Mouse (Mus musculus): ENCODE measurements around the gene Olfr968. TPM values are rescaled to one million over a fixed set of nuclear protein-coding genes. Genes with fewer than 3 reads are reported as not detected.

Olfr968 gene
- not detected in 2 replicates for polyA plus RNA-seq (2015; fragmentation: Nextera tagmentation; extraction: Ambion mirVana)

DNA sequence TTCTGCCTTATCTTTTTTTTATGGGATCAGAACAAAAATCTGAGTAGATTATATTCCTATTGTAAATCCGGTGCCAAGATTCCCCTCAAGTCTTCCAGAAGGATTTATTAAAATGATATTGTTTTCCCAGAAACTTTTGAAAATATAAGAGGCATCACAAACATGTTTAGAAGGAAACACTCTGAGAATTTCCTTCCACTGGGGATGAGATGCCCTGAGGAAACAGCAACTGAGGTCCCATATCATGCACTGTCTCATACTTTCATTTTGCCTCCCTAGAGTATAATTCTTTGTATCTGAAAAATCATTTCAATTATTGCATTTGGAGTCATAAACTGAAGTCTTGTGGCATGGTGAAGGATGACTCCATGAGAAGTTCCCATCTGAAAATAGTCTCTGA, at the start of gene Olfr968:
TSS of gene Olfr968 (minus strand) at position 101 of the 400 bp plus-strand sequence.
- H3K27me3 ChIP-seq: no peaks in the 10 kb centered on the region
- no peak within 1 kb of the TSS for H3K27ac ChIP-seq
- H3K36me3 ChIP-seq: no peaks in the 10 kb centered on the region
- H3K9me3 ChIP-seq: no peaks in the 10 kb centered on the region
- no peak for ATAC-seq (ENCODE audit: borderline replicate concordance, extremely low read depth, low FRiP score, low TSS enrichment)
- 69% methylated on average over 1 of the region's 1 CpGs for WGBS
- H3K4me2 ChIP-seq: no peak within 1 kb of the TSS
- H3K4me3 ChIP-seq: no peak within 1 kb of the TSS
- H3K9ac ChIP-seq: no peak within 1 kb of the TSS
- no peaks in the 10 kb centered on the region for H3K4me1 ChIP-seq

- Histone ChIP-seq H3K27me3 (no peaks in the 10 kb centered on the region), H3K27ac (no peak within 1 kb of the TSS), H3K9ac (no peak within 1 kb of the TSS), H3K4me2 (no peak within 1 kb of the TSS), H3K36me3 (no peaks in the 10 kb centered on the region), H3K4me3 (no peak within 1 kb of the TSS), H3K4me1 (no peaks in the 10 kb centered on the region), H3K9me3 (no peaks in the 10 kb centered on the region)
- no peak for ATAC-seq (ENCODE audit: borderline replicate concordance, extremely low read depth, low FRiP score, low TSS enrichment)
- WGBS: 66% methylated on average over 4 of the region's 4 CpGs
Observed at GRCm38 (mm10) chr9:39808560-39808959, 25.5 kb upstream of the Olfr968 start, which contains the start of gene Olfr970. TSS of gene Olfr970 (plus strand) at chr9:39808860.

GRCm38 (mm10) chr9:39790558-39790957, 7.5 kb upstream of the Olfr968 start, which contains the start of gene Olfr969:
TSS of gene Olfr969 (plus strand) at chr9:39790945.
- 68% methylated on average over 2 of the region's 2 CpGs for WGBS
- no peaks in the 10 kb centered on the region for H3K9me3 ChIP-seq

DNA sequence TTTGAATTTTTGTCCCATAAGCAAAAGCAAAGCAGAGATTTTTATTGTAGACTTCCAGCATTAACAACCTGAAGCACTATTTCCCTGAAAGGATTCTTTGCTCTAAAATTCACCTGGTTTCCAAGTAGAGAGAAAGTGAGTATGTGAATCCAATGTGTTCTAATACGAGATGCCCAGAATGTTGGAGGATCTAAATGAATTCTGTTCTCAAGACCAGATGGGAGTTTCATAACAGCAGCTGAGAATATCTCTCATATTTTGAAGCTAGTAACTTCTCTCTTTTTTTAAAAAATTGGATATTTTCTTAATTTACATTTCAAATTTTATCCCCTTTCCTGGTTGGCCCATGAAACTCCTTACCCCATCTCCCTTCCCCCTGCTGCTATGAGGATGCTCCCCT, 36.6 kb downstream of the Olfr968 start:
- ATAC-seq (ENCODE audit: borderline replicate concordance, extremely low read depth, low FRiP score, low TSS enrichment): no peak
- H3K9me3 ChIP-seq: no peaks in the 10 kb centered on the region
- H3K27ac ChIP-seq: no peak overlapping the region
- no peak overlapping the region for H3K4me3 ChIP-seq
- no peak overlapping the region for H3K9ac ChIP-seq
- 85% methylated on average over 1 of the region's 1 CpGs for WGBS
- H3K4me2 ChIP-seq: no peak overlapping the region
- no peaks in the 10 kb centered on the region for H3K27me3 ChIP-seq
- H3K36me3 ChIP-seq: no peaks in the 10 kb centered on the region
- no peaks in the 10 kb centered on the region for H3K4me1 ChIP-seq

More at GRCm38 (mm10) chr9:39790558-39790957, 7.5 kb upstream of the Olfr968 start, which contains the start of gene Olfr969:
- Histone ChIP-seq H3K9ac (no peak within 1 kb of the TSS), H3K4me1 (no peaks in the 10 kb centered on the region), H3K36me3 (no peaks in the 10 kb centered on the region), H3K4me2 (no peak within 1 kb of the TSS), H3K27ac (no peak within 1 kb of the TSS), H3K27me3 (no peaks in the 10 kb centered on the region), H3K4me3 (no peak within 1 kb of the TSS)
- ATAC-seq (ENCODE audit: borderline replicate concordance, extremely low read depth, low FRiP score, low TSS enrichment): no peak

GRCm38 (mm10) chr9:39745949-39746348, 37.1 kb downstream of the Olfr968 start, which contains the start of gene Olfr967:
TSS of gene Olfr967 (plus strand) at chr9:39746249.
- no peak within 1 kb of the TSS for H3K4me2 ChIP-seq
- no peak for ATAC-seq (ENCODE audit: borderline replicate concordance, extremely low read depth, low FRiP score, low TSS enrichment)
- no peaks in the 10 kb centered on the region for H3K4me1 ChIP-seq
- no peaks in the 10 kb centered on the region for H3K36me3 ChIP-seq
- H3K9ac ChIP-seq: no peak within 1 kb of the TSS
- no peak within 1 kb of the TSS for H3K27ac ChIP-seq
- H3K9me3 ChIP-seq: no peaks in the 10 kb centered on the region
- no peak within 1 kb of the TSS for H3K4me3 ChIP-seq
- no peaks in the 10 kb centered on the region for H3K27me3 ChIP-seq

DNA sequence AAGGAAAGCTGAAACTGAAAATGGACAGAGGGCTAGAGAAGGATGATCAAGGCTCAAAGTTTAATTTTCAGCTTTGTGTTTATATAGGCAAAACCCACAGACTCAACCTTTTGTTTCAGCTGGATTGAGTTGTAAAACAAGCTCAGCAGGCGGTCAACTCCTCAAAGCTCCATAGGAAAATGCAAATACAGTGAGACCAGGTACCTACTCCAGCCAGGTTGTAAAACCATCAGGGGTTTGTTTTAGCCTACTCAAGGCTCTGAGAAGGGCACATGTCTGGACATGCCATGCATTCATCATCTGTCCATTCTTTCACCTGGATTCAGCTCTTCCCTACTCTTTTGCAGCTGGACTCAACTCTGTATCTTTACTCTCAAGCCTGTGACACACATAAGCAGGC, 42.3 kb downstream of the Olfr968 start:
- H3K4me1 ChIP-seq: no peaks in the 10 kb centered on the region
- no peak overlapping the region for H3K9ac ChIP-seq
- no peaks in the 10 kb centered on the region for H3K36me3 ChIP-seq
- 81% methylated on average over 1 of the region's 1 CpGs for WGBS
- H3K27me3 ChIP-seq: no peaks in the 10 kb centered on the region
- H3K4me3 ChIP-seq: no peak overlapping the region
- no peak overlapping the region for H3K4me2 ChIP-seq
- no peaks in the 10 kb centered on the region for H3K9me3 ChIP-seq
- ATAC-seq (ENCODE audit: borderline replicate concordance, extremely low read depth, low FRiP score, low TSS enrichment): no peak
- H3K27ac ChIP-seq: no peak overlapping the region

GRCm38 (mm10) chr9:39730678-39731077, 52.4 kb downstream of the Olfr968 start, which contains the start of gene Olfr150:
TSS of gene Olfr150 (plus strand) at chr9:39730978.
- Histone ChIP-seq H3K27ac (no peak within 1 kb of the TSS), H3K4me3 (no peak within 1 kb of the TSS), H3K9me3 (no peaks in the 10 kb centered on the region), H3K36me3 (no peaks in the 10 kb centered on the region), H3K4me2 (no peak within 1 kb of the TSS), H3K27me3 (no peaks in the 10 kb centered on the region), H3K9ac (no peak within 1 kb of the TSS), H3K4me1 (no peaks in the 10 kb centered on the region)
- no peak for ATAC-seq (ENCODE audit: borderline replicate concordance, extremely low read depth, low FRiP score, low TSS enrichment)

Other genes starting within 250 kb of the Olfr968 start
- not detected in 2 replicates for gene Olfr958, start 229.2 kb downstream of the Olfr968 start, polyA plus RNA-seq (2015; fragmentation: Nextera tagmentation; extraction: Ambion mirVana)
- gene Olfr959, start 207.7 kb downstream of the Olfr968 start, polyA plus RNA-seq (2015; fragmentation: Nextera tagmentation; extraction: Ambion mirVana): not detected in 2 replicates
- 8.2 and 10.0 TPM in 2 replicates for gene AW551984, start 178.8 kb downstream of the Olfr968 start, polyA plus RNA-seq (2015; fragmentation: Nextera tagmentation; extraction: Ambion mirVana)
- gene Olfr148, start 172.6 kb downstream of the Olfr968 start, polyA plus RNA-seq (2015; fragmentation: Nextera tagmentation; extraction: Ambion mirVana): not detected in 2 replicates
- not detected in 2 replicates for gene Olfr960, start 161.9 kb downstream of the Olfr968 start, polyA plus RNA-seq (2015; fragmentation: Nextera tagmentation; extraction: Ambion mirVana)
- gene Olfr961, start 138.2 kb downstream of the Olfr968 start, polyA plus RNA-seq (2015; fragmentation: Nextera tagmentation; extraction: Ambion mirVana): not detected in 2 replicates
- not detected in 2 replicates for gene Olfr963, start 116.0 kb downstream of the Olfr968 start, polyA plus RNA-seq (2015; fragmentation: Nextera tagmentation; extraction: Ambion mirVana)
- gene Olfr149, start 76.1 kb downstream of the Olfr968 start, polyA plus RNA-seq (2015; fragmentation: Nextera tagmentation; extraction: Ambion mirVana): not detected in 2 replicates
- gene Olfr965, start 71.9 kb downstream of the Olfr968 start, polyA plus RNA-seq (2015; fragmentation: Nextera tagmentation; extraction: Ambion mirVana): not detected in 2 replicates
- gene Olfr150, start 52.3 kb downstream of the Olfr968 start, polyA plus RNA-seq (2015; fragmentation: Nextera tagmentation; extraction: Ambion mirVana): not detected in 2 replicates
- not detected in 2 replicates for gene Olfr967, start 37.0 kb downstream of the Olfr968 start, polyA plus RNA-seq (2015; fragmentation: Nextera tagmentation; extraction: Ambion mirVana)
- gene Olfr969, start 7.7 kb upstream of the Olfr968 start, polyA plus RNA-seq (2015; fragmentation: Nextera tagmentation; extraction: Ambion mirVana): not detected in 2 replicates
- not detected in 2 replicates for gene Olfr970, start 25.6 kb upstream of the Olfr968 start, polyA plus RNA-seq (2015; fragmentation: Nextera tagmentation; extraction: Ambion mirVana)
- gene Olfr971, start 53.6 kb upstream of the Olfr968 start, polyA plus RNA-seq (2015; fragmentation: Nextera tagmentation; extraction: Ambion mirVana): not detected in 2 replicates
- gene Olfr972, start 83.2 kb upstream of the Olfr968 start, polyA plus RNA-seq (2015; fragmentation: Nextera tagmentation; extraction: Ambion mirVana): not detected in 2 replicates
- gene Olfr229, start 124.1 kb upstream of the Olfr968 start, polyA plus RNA-seq (2015; fragmentation: Nextera tagmentation; extraction: Ambion mirVana): not detected in 2 replicates
- gene Olfr974, start 154.2 kb upstream of the Olfr968 start, polyA plus RNA-seq (2015; fragmentation: Nextera tagmentation; extraction: Ambion mirVana): not detected in 2 replicates
- not detected in 2 replicates for gene Olfr975, start 168.8 kb upstream of the Olfr968 start, polyA plus RNA-seq (2015; fragmentation: Nextera tagmentation; extraction: Ambion mirVana)
- not detected in 2 replicates for gene Olfr976, start 177.9 kb upstream of the Olfr968 start, polyA plus RNA-seq (2015; fragmentation: Nextera tagmentation; extraction: Ambion mirVana)
- gene Olfr978, start 208.9 kb upstream of the Olfr968 start, polyA plus RNA-seq (2015; fragmentation: Nextera tagmentation; extraction: Ambion mirVana): not detected in 2 replicates
- gene Olfr979, start 220.2 kb upstream of the Olfr968 start, polyA plus RNA-seq (2015; fragmentation: Nextera tagmentation; extraction: Ambion mirVana): not detected in 2 replicates
- gene Olfr980, start 226.3 kb upstream of the Olfr968 start, polyA plus RNA-seq (2015; fragmentation: Nextera tagmentation; extraction: Ambion mirVana): not detected in 2 replicates
- gene Olfr981, start 238.2 kb upstream of the Olfr968 start, polyA plus RNA-seq (2015; fragmentation: Nextera tagmentation; extraction: Ambion mirVana): not detected in 2 replicates

Data from lung, embryonic 15.5 days (tissue).